Mouse (Mus musculus): ENCODE measurements around the gene Nxn. TPM values are rescaled to one million over a fixed set of nuclear protein-coding genes. Genes with fewer than 3 reads are reported as not detected.

The Nxn gene
- total RNA-seq, 2 experiments from 2014 or later: 26.3 to 37.3 TPM

- no peak for DNase-seq
- intact Hi-C loops (cut with DNase I): no loop called here
Observed at GRCm38 (mm10) chr11:76372120-76372519, 26.8 kb downstream of the Nxn start.

GRCm38 (mm10) chr11:76370491-76370890, 28.4 kb downstream of the Nxn start:
- intact Hi-C loops (cut with DNase I): no loop called here
- no peak for DNase-seq

- no peak for DNase-seq
- intact Hi-C loops (cut with DNase I): no loop called here
Observed at GRCm38 (mm10) chr11:76366720-76367119, 32.2 kb downstream of the Nxn start.

GRCm38 (mm10) chr11:76364038-76364437, 34.9 kb downstream of the Nxn start:
- DNase-seq: no peak
- intact Hi-C loops (cut with DNase I): no loop called here

- DNase-seq: no peak
- intact Hi-C loops (cut with DNase I): no loop called here
Observed at GRCm38 (mm10) chr11:76363636-76364035, 35.3 kb downstream of the Nxn start.

GRCm38 (mm10) chr11:76363178-76363577, 35.8 kb downstream of the Nxn start:
- intact Hi-C loops (cut with DNase I): no loop called here
- no peak for DNase-seq

GRCm38 (mm10) chr11:76361422-76361821, 37.5 kb downstream of the Nxn start:
- intact Hi-C loops (cut with DNase I): no loop called here
- DNase-seq: no peak

GRCm38 (mm10) chr11:76360255-76360654, 38.7 kb downstream of the Nxn start:
- intact Hi-C loops (cut with DNase I): no loop called here

GRCm38 (mm10) chr11:76358628-76359320, 40.2 kb downstream of the Nxn start:
- DNase-seq: no peak
- intact Hi-C loops (cut with DNase I): no loop called here

More at GRCm38 (mm10) chr11:76360255-76360654, 38.7 kb downstream of the Nxn start:
- no peak for DNase-seq

- intact Hi-C loops (cut with DNase I): no loop called here
- DNase-seq: no peak
Observed at GRCm38 (mm10) chr11:76357464-76357863, 41.5 kb downstream of the Nxn start.

GRCm38 (mm10) chr11:76356091-76356490, 42.8 kb downstream of the Nxn start:
- intact Hi-C loops (cut with DNase I): no loop called here
- no peak for DNase-seq

GRCm38 (mm10) chr11:76355425-76355824, 43.5 kb downstream of the Nxn start:
- DNase-seq: no peak
- intact Hi-C loops (cut with DNase I): no loop called here

- intact Hi-C loops (cut with DNase I): no loop called here
- no peak for DNase-seq
Observed at GRCm38 (mm10) chr11:76352861-76353558, 45.9 kb downstream of the Nxn start.

GRCm38 (mm10) chr11:76351624-76352011, 47.3 kb downstream of the Nxn start:
- intact Hi-C loops (cut with DNase I): no loop called here
- no peak for DNase-seq

GRCm38 (mm10) chr11:76350931-76351623, 47.9 kb downstream of the Nxn start:
- intact Hi-C loops (cut with DNase I): no loop called here
- no peak for DNase-seq

- DNase-seq: no peak
- intact Hi-C loops (cut with DNase I): no loop called here
Observed at GRCm38 (mm10) chr11:76349833-76350232, 49.1 kb downstream of the Nxn start.

- intact Hi-C loops (cut with DNase I): no loop called here
Observed at GRCm38 (mm10) chr11:76347589-76347988, 51.4 kb downstream of the Nxn start.

GRCm38 (mm10) chr11:76343031-76343430, 55.9 kb downstream of the Nxn start:
- DNase-seq: no peak
- intact Hi-C loops (cut with DNase I): no loop called here

More at GRCm38 (mm10) chr11:76347589-76347988, 51.4 kb downstream of the Nxn start:
- no peak for DNase-seq

GRCm38 (mm10) chr11:76341884-76342645, 56.9 kb downstream of the Nxn start:
- DNase-seq: no peak
- intact Hi-C loops (cut with DNase I): no loop called here

- intact Hi-C loops (cut with DNase I): no loop called here
- DNase-seq: no peak
Observed at GRCm38 (mm10) chr11:76341163-76341562, 57.8 kb downstream of the Nxn start.

GRCm38 (mm10) chr11:76339830-76340229, 59.1 kb downstream of the Nxn start:
- intact Hi-C loops (cut with DNase I): no loop called here
- DNase-seq: no peak

Data from gastrocnemius, postnatal 36 days (tissue).